ENCODE assay signal across 26 mouse cellular contexts in the genomic region with DNA sequence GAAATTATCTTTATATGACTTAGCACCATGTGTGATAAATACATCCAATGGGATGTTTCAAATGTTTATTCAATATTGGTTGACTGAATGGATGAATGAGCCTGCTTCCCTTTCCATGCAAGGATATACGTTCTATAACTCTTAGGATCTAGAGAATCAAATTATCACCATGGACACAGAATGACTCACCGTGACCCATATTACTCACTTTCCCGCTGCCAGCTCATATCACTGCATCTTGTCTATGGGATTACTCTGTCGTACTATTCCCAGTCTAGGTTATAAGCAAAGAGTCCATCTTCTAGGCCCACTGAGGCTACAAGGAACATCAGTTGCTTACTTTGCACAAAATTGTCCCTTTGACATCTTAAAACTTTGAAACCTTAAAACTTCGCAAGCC.
"Had no signal": no experiment of that assay in that cellular context is flagged by ENCODE, and none has a peak within 500 bp of the region (broad histone marks: within the 10 kb centered on the region; RNA-seq: fewer than 3 reads in every experiment).

No protein-coding gene starts in this region.

- H3K36me3 ChIP-seq: heart, embryonic 12.5 days; heart, embryonic 13.5 days; heart, embryonic 15.5 days; hindbrain, embryonic 10.5 days; hindbrain, embryonic 12.5 days; hindbrain, embryonic 13.5 days; hindbrain, embryonic 15.5 days; intestine, embryonic 15.5 days; kidney, embryonic 15.5 days had no signal

- H3K27me3 ChIP-seq: heart, embryonic 12.5 days; heart, embryonic 13.5 days; heart, embryonic 15.5 days; hindbrain, embryonic 12.5 days; hindbrain, embryonic 13.5 days; hindbrain, embryonic 15.5 days; intestine, embryonic 15.5 days; kidney, embryonic 15.5 days had no signal

- DNase-seq: heart, postnatal 10 days; heart, postnatal 14 days; heart, postnatal 36 days; heart, postnatal 4 days; kidney, adult 11 months; kidney, adult 18-20 months; kidney, adult 2 months; kidney, adult 8-10 months; kidney, adult 9 months; kidney, postnatal 14 days; kidney, postnatal 25 days; kidney, postnatal 36 days; kidney, postnatal 4 days; layer of hippocampus, adult 9-11 months; layer of hippocampus, postnatal 36 days had no signal

- H3K4me3 ChIP-seq: heart, embryonic 12.5 days; heart, embryonic 13.5 days; heart, embryonic 15.5 days; hindbrain, embryonic 10.5 days; hindbrain, embryonic 12.5 days; hindbrain, embryonic 13.5 days; hindbrain, embryonic 15.5 days; intestine, embryonic 15.5 days; kidney, embryonic 15.5 days; layer of hippocampus, adult 2 months; left cerebral cortex, adult 2 months had no signal
